Mouse (Mus musculus): ENCODE measurements around the gene Slc30a10.

DNA sequence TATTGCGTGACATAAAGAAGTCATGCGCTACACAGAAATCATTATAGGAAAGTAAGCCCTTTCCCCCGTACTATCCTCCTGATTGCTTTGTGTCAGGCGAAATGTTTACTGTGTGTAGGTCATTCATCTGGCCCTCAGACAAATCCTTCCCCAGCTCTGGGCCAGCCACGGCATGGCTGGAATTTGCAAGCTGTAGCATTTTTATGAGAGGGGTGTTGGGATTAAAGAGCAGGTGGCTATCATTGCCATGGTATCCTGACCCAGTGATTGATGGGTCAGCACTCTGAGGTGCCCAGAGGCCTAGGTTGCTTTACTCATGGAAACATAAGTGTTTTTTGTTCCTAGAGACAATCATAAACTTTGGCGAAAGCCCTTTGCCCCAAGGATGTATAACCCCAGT is 35.2 kb downstream of the Slc30a10 start:
- TF ChIP-seq CTCF (IDR thresholded peaks at IDR 0.05) (no peak), POLR2A (IDR thresholded peaks at IDR 0.05; ENCODE audit: insufficient read depth, low read depth, low read length) (no peak), EP300 (IDR thresholded peaks at IDR 0.05; ENCODE audit: insufficient read depth, low read depth, low read length) (no peak)
